Mouse (Mus musculus): ENCODE data around the gene Zswim2. TPM values are rescaled to one million over a fixed set of nuclear protein-coding genes. Genes with fewer than 3 reads are reported as not detected.
"Not testable (repeated sequence)": the region's sequence is repeated elsewhere in the genome, so short reads cannot be mapped to it uniquely, and the experiment has no call there.

Gene Zswim2
- not detected in 2 replicates for polyA plus RNA-seq (2015; fragmentation: Nextera tagmentation; extraction: Ambion mirVana)

GRCm38 (mm10) chr2:83940931-83941361 lies at the start of gene Zswim2:
Zswim2 (minus strand) TSS chr2:83941228.
- no peaks in the 10 kb centered on the region for H3K9me3 ChIP-seq (ENCODE audit: control insufficient read depth, low read length)
- peak; percentile 99 for ATAC-seq
- H3K9ac ChIP-seq (replicated peaks; ENCODE audit: low read depth, low read length), result peak within 1 kb of the TSS; percentile 54
- WGBS, result under 1% methylated on average over 20 of the region's 20 CpGs
- no peaks in the 10 kb centered on the region for H3K36me3 ChIP-seq (ENCODE audit: control insufficient read depth, insufficient read depth)
- peak within 1 kb of the TSS; percentile 43 for H3K4me3 ChIP-seq (replicated peaks; ENCODE audit: low read length)
- H3K4me1 ChIP-seq (replicated peaks; ENCODE audit: control insufficient read depth, insufficient read depth, low read length), result peaks cover 6% of the 10 kb centered on the region
- peak within 1 kb of the TSS; percentile 50 for H3K27ac ChIP-seq (ENCODE audit: low read length)
- H3K4me2 ChIP-seq (ENCODE audit: low read length), result peak within 1 kb of the TSS; percentile 68
- no peaks in the 10 kb centered on the region for H3K27me3 ChIP-seq (replicated peaks; ENCODE audit: control insufficient read depth, insufficient read depth, low read length)

- H3K4me1 ChIP-seq (replicated peaks; ENCODE audit: control insufficient read depth, insufficient read depth, low read length); H3K9ac ChIP-seq (replicated peaks; ENCODE audit: low read depth, low read length); H3K27ac ChIP-seq (ENCODE audit: low read length); H3K36me3 ChIP-seq (ENCODE audit: control insufficient read depth, insufficient read depth); H3K9me3 ChIP-seq (ENCODE audit: control insufficient read depth, low read length); ATAC-seq; H3K4me2 ChIP-seq (ENCODE audit: low read length); H3K27me3 ChIP-seq (replicated peaks; ENCODE audit: control insufficient read depth, insufficient read depth, low read length); H3K4me3 ChIP-seq (replicated peaks; ENCODE audit: low read length): not testable (repeated sequence)
- WGBS, result no CpG with 5 or more reads among the region's 6 CpGs
Measured at GRCm38 (mm10) chr2:83990253-83990652, 49.2 kb upstream of the Zswim2 start, which contains the start of gene Gm13691. Gm13691 (plus strand) TSS chr2:83990553.

- not testable (repeated sequence) for H3K4me3 ChIP-seq (replicated peaks; ENCODE audit: low read length); H3K36me3 ChIP-seq (ENCODE audit: control insufficient read depth, insufficient read depth); ATAC-seq; H3K4me2 ChIP-seq (ENCODE audit: low read length); H3K9ac ChIP-seq (replicated peaks; ENCODE audit: low read depth, low read length); H3K9me3 ChIP-seq (ENCODE audit: control insufficient read depth, low read length); H3K27me3 ChIP-seq (replicated peaks; ENCODE audit: control insufficient read depth, insufficient read depth, low read length); H3K4me1 ChIP-seq (replicated peaks; ENCODE audit: control insufficient read depth, insufficient read depth, low read length); H3K27ac ChIP-seq (ENCODE audit: low read length)
- WGBS, result no CpG with 5 or more reads among the region's 6 CpGs
Measured at GRCm38 (mm10) chr2:83984443-83984842, 43.4 kb upstream of the Zswim2 start, which contains the start of gene Gm13697. Gm13697 (plus strand) TSS chr2:83984743.

- not testable (repeated sequence) for ATAC-seq; H3K9me3 ChIP-seq (ENCODE audit: control insufficient read depth, low read length)
Measured at GRCm38 (mm10) chr2:83978633-83979032, 37.6 kb upstream of the Zswim2 start, which contains the start of gene Gm13694. Gm13694 (plus strand) TSS chr2:83978933.

GRCm38 (mm10) chr2:83972823-83973222 lies 31.8 kb upstream of the Zswim2 start, which contains the start of gene Gm13696:
Gm13696 (plus strand) TSS chr2:83973123.
- not testable (repeated sequence) for H3K4me1 ChIP-seq (replicated peaks; ENCODE audit: control insufficient read depth, insufficient read depth, low read length); H3K4me3 ChIP-seq (replicated peaks; ENCODE audit: low read length); H3K9me3 ChIP-seq (ENCODE audit: control insufficient read depth, low read length); ATAC-seq; H3K27me3 ChIP-seq (replicated peaks; ENCODE audit: control insufficient read depth, insufficient read depth, low read length); H3K36me3 ChIP-seq (ENCODE audit: control insufficient read depth, insufficient read depth); H3K9ac ChIP-seq (replicated peaks; ENCODE audit: low read depth, low read length); H3K4me2 ChIP-seq (ENCODE audit: low read length); H3K27ac ChIP-seq (ENCODE audit: low read length)
- no CpG with 5 or more reads among the region's 6 CpGs for whole genome bisulfite sequencing

More at GRCm38 (mm10) chr2:83978633-83979032, 37.6 kb upstream of the Zswim2 start, which contains the start of gene Gm13694:
- H3K27me3 ChIP-seq (replicated peaks; ENCODE audit: control insufficient read depth, insufficient read depth, low read length); H3K27ac ChIP-seq (ENCODE audit: low read length); H3K4me1 ChIP-seq (replicated peaks; ENCODE audit: control insufficient read depth, insufficient read depth, low read length); H3K4me2 ChIP-seq (ENCODE audit: low read length); H3K36me3 ChIP-seq (ENCODE audit: control insufficient read depth, insufficient read depth); H3K9ac ChIP-seq (replicated peaks; ENCODE audit: low read depth, low read length); H3K4me3 ChIP-seq (replicated peaks; ENCODE audit: low read length): not testable (repeated sequence)
- WGBS, result no CpG with 5 or more reads among the region's 6 CpGs

- not testable (repeated sequence) for ATAC-seq; H3K4me2 ChIP-seq (ENCODE audit: low read length)
Measured at GRCm38 (mm10) chr2:83967013-83967412, 26.0 kb upstream of the Zswim2 start, which contains the start of gene Gm13695. Gm13695 (plus strand) TSS chr2:83967313.

GRCm38 (mm10) chr2:83961203-83961602 lies 20.2 kb upstream of the Zswim2 start, which contains the start of gene Gm13693:
Gm13693 (plus strand) TSS chr2:83961503.
- WGBS, result no CpG with 5 or more reads among the region's 6 CpGs
- not testable (repeated sequence) for H3K4me2 ChIP-seq (ENCODE audit: low read length); H3K27ac ChIP-seq (ENCODE audit: low read length); H3K4me1 ChIP-seq (replicated peaks; ENCODE audit: control insufficient read depth, insufficient read depth, low read length); H3K4me3 ChIP-seq (replicated peaks; ENCODE audit: low read length); H3K9me3 ChIP-seq (ENCODE audit: control insufficient read depth, low read length); ATAC-seq; H3K36me3 ChIP-seq (ENCODE audit: control insufficient read depth, insufficient read depth); H3K9ac ChIP-seq (replicated peaks; ENCODE audit: low read depth, low read length); H3K27me3 ChIP-seq (replicated peaks; ENCODE audit: control insufficient read depth, insufficient read depth, low read length)

More at GRCm38 (mm10) chr2:83967013-83967412, 26.0 kb upstream of the Zswim2 start, which contains the start of gene Gm13695:
- not testable (repeated sequence) for H3K4me1 ChIP-seq (replicated peaks; ENCODE audit: control insufficient read depth, insufficient read depth, low read length); H3K27ac ChIP-seq (ENCODE audit: low read length); H3K9ac ChIP-seq (replicated peaks; ENCODE audit: low read depth, low read length); H3K36me3 ChIP-seq (ENCODE audit: control insufficient read depth, insufficient read depth); H3K4me3 ChIP-seq (replicated peaks; ENCODE audit: low read length); H3K9me3 ChIP-seq (ENCODE audit: control insufficient read depth, low read length); H3K27me3 ChIP-seq (replicated peaks; ENCODE audit: control insufficient read depth, insufficient read depth, low read length)
- WGBS, result no CpG with 5 or more reads among the region's 6 CpGs

GRCm38 (mm10) chr2:83955393-83955792 lies 14.4 kb upstream of the Zswim2 start, which contains the start of gene Gm13698:
Gm13698 (plus strand) TSS chr2:83955693.
- not testable (repeated sequence) for H3K9me3 ChIP-seq (ENCODE audit: control insufficient read depth, low read length); H3K36me3 ChIP-seq (ENCODE audit: control insufficient read depth, insufficient read depth); H3K4me2 ChIP-seq (ENCODE audit: low read length); H3K4me1 ChIP-seq (replicated peaks; ENCODE audit: control insufficient read depth, insufficient read depth, low read length); ATAC-seq; H3K27me3 ChIP-seq (replicated peaks; ENCODE audit: control insufficient read depth, insufficient read depth, low read length); H3K27ac ChIP-seq (ENCODE audit: low read length); H3K9ac ChIP-seq (replicated peaks; ENCODE audit: low read depth, low read length); H3K4me3 ChIP-seq (replicated peaks; ENCODE audit: low read length)
- WGBS, result no CpG with 5 or more reads among the region's 6 CpGs

- peaks cover 6% of the 10 kb centered on the region for H3K4me1 ChIP-seq (replicated peaks; ENCODE audit: control insufficient read depth, insufficient read depth, low read length)
- no peaks in the 10 kb centered on the region for H3K27me3 ChIP-seq (replicated peaks; ENCODE audit: control insufficient read depth, insufficient read depth, low read length)
- H3K36me3 ChIP-seq (ENCODE audit: control insufficient read depth, insufficient read depth), result no peaks in the 10 kb centered on the region
- WGBS, result 78% methylated on average over 4 of the region's 4 CpGs
- no peaks in the 10 kb centered on the region for H3K9me3 ChIP-seq (ENCODE audit: control insufficient read depth, low read length)
- no peak overlapping the region for H3K4me2 ChIP-seq (ENCODE audit: low read length)
- no peak for ATAC-seq
- no peak overlapping the region for H3K9ac ChIP-seq (replicated peaks; ENCODE audit: low read depth, low read length)
- H3K4me3 ChIP-seq (replicated peaks; ENCODE audit: low read length), result no peak overlapping the region
- no peak overlapping the region for H3K27ac ChIP-seq (ENCODE audit: low read length)
Measured at GRCm38 (mm10) chr2:83941792-83942191, 764 bp upstream of the Zswim2 start.

All from forebrain, embryonic 16.5 days (tissue).